ENCODE assay signal across 8 mouse cellular contexts in the genomic region with DNA sequence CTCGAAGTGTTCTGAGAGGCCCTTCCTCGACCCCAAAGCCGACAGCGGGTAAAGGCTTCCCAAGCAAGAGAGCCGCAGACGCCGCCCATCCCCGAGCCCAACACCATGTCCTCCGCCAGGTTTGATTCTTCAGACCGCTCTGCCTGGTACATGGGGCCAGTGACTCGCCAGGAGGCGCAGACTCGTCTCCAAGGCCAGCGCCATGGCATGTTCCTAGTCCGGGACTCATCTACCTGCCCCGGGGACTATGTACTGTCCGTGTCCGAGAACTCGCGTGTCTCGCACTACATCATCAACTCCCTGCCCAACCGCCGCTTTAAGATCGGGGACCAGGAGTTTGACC. TPM values are rescaled to one million over a fixed set of nuclear protein-coding genes. Genes with fewer than 3 reads are reported as not detected.
DNase-seq lines count a peak whose midpoint lies in the region; ATAC-seq lines count a peak whose summit lies in the region.

No protein-coding gene starts in this region.

- no peaks in the 10 kb centered on the region for H3K27me3 ChIP-seq in neural tube, embryonic 11.5 days (ENCODE audit: control insufficient read depth, insufficient read depth, low read length)
- H3K27me3 ChIP-seq in embryonic facial prominence, embryonic 14.5 days (replicated peaks; ENCODE audit: control insufficient read depth, insufficient read depth, low read length) = no peaks in the 10 kb centered on the region
- H3K27me3 ChIP-seq in hindbrain, embryonic 14.5 days (ENCODE audit: control insufficient read depth, insufficient read depth, low read length) = no peaks in the 10 kb centered on the region
- H3K27me3 ChIP-seq in limb, embryonic 10.5 days (ENCODE audit: low read depth, poor library complexity, severe bottlenecking) = no peaks in the 10 kb centered on the region
- H3K27me3 ChIP-seq in midbrain, embryonic 10.5 days (ENCODE audit: low read depth, poor library complexity, severe bottlenecking) = no peaks in the 10 kb centered on the region

- H3K36me3 ChIP-seq in neural tube, embryonic 11.5 days (ENCODE audit: control insufficient read depth, insufficient read depth, low read length) = peaks cover 2% of the 10 kb centered on the region; the same call in 1 of the 2 replicates
- H3K36me3 ChIP-seq in embryonic facial prominence, embryonic 14.5 days (ENCODE audit: control insufficient read depth, insufficient read depth, low read length) = peaks cover 23% of the 10 kb centered on the region
- H3K36me3 ChIP-seq in hindbrain, embryonic 14.5 days (replicated peaks; ENCODE audit: control insufficient read depth, insufficient read depth) = peaks cover 15% of the 10 kb centered on the region
- peaks cover 29% of the 10 kb centered on the region for H3K36me3 ChIP-seq in limb, embryonic 10.5 days
- H3K36me3 ChIP-seq in midbrain, embryonic 10.5 days = peaks cover 29% of the 10 kb centered on the region

- peaks cover 9% of the 10 kb centered on the region for H3K4me1 ChIP-seq in neural tube, embryonic 11.5 days (ENCODE audit: control insufficient read depth, insufficient read depth, low read length)
- H3K4me1 ChIP-seq in embryonic facial prominence, embryonic 14.5 days (ENCODE audit: control insufficient read depth, insufficient read depth, low read length) = peaks cover 18% of the 10 kb centered on the region
- peaks cover 32% of the 10 kb centered on the region for H3K4me1 ChIP-seq in hindbrain, embryonic 14.5 days (replicated peaks; ENCODE audit: control insufficient read depth, insufficient read depth, low read length)
- peaks cover 26% of the 10 kb centered on the region for H3K4me1 ChIP-seq in limb, embryonic 10.5 days
- H3K4me1 ChIP-seq in midbrain, embryonic 10.5 days = peaks cover 30% of the 10 kb centered on the region

- DNase-seq in neural tube, embryonic 11.5 days (ENCODE audit: low spot score) = no peak
- DNase-seq in neural tube, embryonic 10.5 days (ENCODE audit: extremely low spot score, low spot score) = no peak
- DNase-seq in adipocyte (ENCODE audit: low spot score) = peak; percentile 47
- DNase-seq in embryonic facial prominence, embryonic 14.5 days (ENCODE audit: low spot score) = peak; percentile 55
- DNase-seq in hindbrain, embryonic 14.5 days (ENCODE audit: low spot score) = peak; percentile 45
- no peak for DNase-seq in limb, embryonic 10.5 days (ENCODE audit: low spot score)
- DNase-seq in midbrain, embryonic 10.5 days (ENCODE audit: low spot score) = no peak
- DNase-seq in yolk sac, embryonic 10.5 days (ENCODE audit: low spot score) = peak; percentile 61

- peak overlapping the region; percentile 90 for H3K9ac ChIP-seq in neural tube, embryonic 11.5 days (ENCODE audit: low read length)
- peak overlapping the region; percentile 97 for H3K9ac ChIP-seq in embryonic facial prominence, embryonic 14.5 days (ENCODE audit: low read depth, low read length)
- peak overlapping the region; percentile 98 for H3K9ac ChIP-seq in hindbrain, embryonic 14.5 days

- ATAC-seq in neural tube, embryonic 11.5 days (ENCODE audit: insufficient read depth, low FRiP score, low TSS enrichment) = peak; percentile 48
- peak; percentile 35; the same call in 1 of the 2 replicates for ATAC-seq in embryonic facial prominence, embryonic 14.5 days (ENCODE audit: low read depth)
- ATAC-seq in hindbrain, embryonic 14.5 days (ENCODE audit: low FRiP score) = peak; percentile 57

- no peaks in the 10 kb centered on the region for H3K9me3 ChIP-seq in neural tube, embryonic 11.5 days (ENCODE audit: control insufficient read depth, low read length)
- no peaks in the 10 kb centered on the region for H3K9me3 ChIP-seq in embryonic facial prominence, embryonic 14.5 days (ENCODE audit: control insufficient read depth, low read length)
- H3K9me3 ChIP-seq in hindbrain, embryonic 14.5 days (ENCODE audit: control insufficient read depth, low read length) = no peaks in the 10 kb centered on the region
- H3K9me3 ChIP-seq in limb, embryonic 10.5 days (replicated peaks) = no peaks in the 10 kb centered on the region
- H3K9me3 ChIP-seq in midbrain, embryonic 10.5 days (replicated peaks) = no peaks in the 10 kb centered on the region; the same call in 1 of the 2 replicates

- H3K4me3 ChIP-seq in neural tube, embryonic 11.5 days (ENCODE audit: low read depth, low read length) = peak overlapping the region; percentile 90
- H3K4me3 ChIP-seq in embryonic facial prominence, embryonic 14.5 days (ENCODE audit: low read depth, low read length) = peak overlapping the region; percentile 100
- peak overlapping the region; percentile 98 for H3K4me3 ChIP-seq in hindbrain, embryonic 14.5 days (replicated peaks; ENCODE audit: low read length)
- H3K4me3 ChIP-seq in limb, embryonic 10.5 days = peak overlapping the region; percentile 97
- peak overlapping the region; percentile 94 for H3K4me3 ChIP-seq in midbrain, embryonic 10.5 days

- H3K27ac ChIP-seq in neural tube, embryonic 11.5 days (ENCODE audit: low read depth, low read length) = peak overlapping the region; percentile 84
- peak overlapping the region; percentile 96 for H3K27ac ChIP-seq in embryonic facial prominence, embryonic 14.5 days (replicated peaks; ENCODE audit: low read depth, low read length)
- peak overlapping the region; percentile 96 for H3K27ac ChIP-seq in hindbrain, embryonic 14.5 days
- H3K27ac ChIP-seq in limb, embryonic 10.5 days = peak overlapping the region; percentile 96
- peak overlapping the region; percentile 97 for H3K27ac ChIP-seq in midbrain, embryonic 10.5 days (replicated peaks)

- H3K4me2 ChIP-seq in neural tube, embryonic 11.5 days (ENCODE audit: low read depth) = peak overlapping the region; percentile 84
- peak overlapping the region; percentile 91 for H3K4me2 ChIP-seq in embryonic facial prominence, embryonic 14.5 days (ENCODE audit: low read depth, low read length)
- peak overlapping the region; percentile 98 for H3K4me2 ChIP-seq in hindbrain, embryonic 14.5 days (replicated peaks)

- WGBS in neural tube, embryonic 11.5 days = 0% methylated on average over 24 of the region's 24 CpGs
- WGBS in embryonic facial prominence, embryonic 14.5 days = 0% methylated on average over 21 of the region's 24 CpGs
- WGBS in hindbrain, embryonic 14.5 days = under 1% methylated on average over 24 of the region's 24 CpGs
- under 1% methylated on average over 24 of the region's 24 CpGs for WGBS in limb, embryonic 10.5 days
- WGBS in midbrain, embryonic 10.5 days = under 1% methylated on average over 24 of the region's 24 CpGs

RNA-seq across cellular contexts. Expression of gene Crkl, which starts 0.6 kb away (rescaled TPM):
- 86.5 and 93.8 TPM in 2 replicates for polyA plus RNA-seq in neural tube, embryonic 11.5 days (2014; fragmentation: Nextera tagmentation; extraction: Ambion mirVana)
- polyA plus RNA-seq in embryonic facial prominence, embryonic 14.5 days (2014; fragmentation: Nextera tagmentation; extraction: Ambion mirVana) = 59.9 and 63.8 TPM in 2 replicates
- polyA plus RNA-seq in hindbrain, embryonic 14.5 days (2014; fragmentation: Nextera tagmentation; extraction: Ambion mirVana) = 65.0 and 78.5 TPM in 2 replicates
- 83.6 and 84.0 TPM in 2 replicates for polyA plus RNA-seq in limb, embryonic 10.5 days (2016; fragmentation: Nextera tagmentation; extraction: Ambion mirVana)
- polyA plus RNA-seq in midbrain, embryonic 10.5 days (2016; fragmentation: Nextera tagmentation; extraction: Ambion mirVana) = 69.2 and 71.6 TPM in 2 replicates

RNA-seq across cellular contexts. Expression of gene Aifm3, which starts 37.1 kb away (rescaled TPM):
- polyA plus RNA-seq in neural tube, embryonic 11.5 days (2014; fragmentation: Nextera tagmentation; extraction: Ambion mirVana) = 0.77 and 0.88 TPM in 2 replicates
- 2.4 and 4.9 TPM in 2 replicates for polyA plus RNA-seq in embryonic facial prominence, embryonic 14.5 days (2014; fragmentation: Nextera tagmentation; extraction: Ambion mirVana)
- 5.9 and 6.4 TPM in 2 replicates for polyA plus RNA-seq in hindbrain, embryonic 14.5 days (2014; fragmentation: Nextera tagmentation; extraction: Ambion mirVana)
- 0.85 and 1.2 TPM in 2 replicates for polyA plus RNA-seq in limb, embryonic 10.5 days (2016; fragmentation: Nextera tagmentation; extraction: Ambion mirVana)
- polyA plus RNA-seq in midbrain, embryonic 10.5 days (2016; fragmentation: Nextera tagmentation; extraction: Ambion mirVana) = 2.6 and 3.5 TPM in 2 replicates

RNA-seq across cellular contexts. Expression of gene Pi4ka, which starts 46.2 kb away (rescaled TPM):
- 42.8 and 51.2 TPM in 2 replicates for polyA plus RNA-seq in neural tube, embryonic 11.5 days (2014; fragmentation: Nextera tagmentation; extraction: Ambion mirVana)
- polyA plus RNA-seq in embryonic facial prominence, embryonic 14.5 days (2014; fragmentation: Nextera tagmentation; extraction: Ambion mirVana) = 29.9 and 30.7 TPM in 2 replicates
- 70.9 and 74.0 TPM in 2 replicates for polyA plus RNA-seq in hindbrain, embryonic 14.5 days (2014; fragmentation: Nextera tagmentation; extraction: Ambion mirVana)
- polyA plus RNA-seq in limb, embryonic 10.5 days (2016; fragmentation: Nextera tagmentation; extraction: Ambion mirVana) = 30.1 and 37.6 TPM in 2 replicates
- 34.3 and 43.9 TPM in 2 replicates for polyA plus RNA-seq in midbrain, embryonic 10.5 days (2016; fragmentation: Nextera tagmentation; extraction: Ambion mirVana)

RNA-seq across cellular contexts. Expression of gene Snap29, which starts 46.6 kb away (rescaled TPM):
- 7.3 and 7.7 TPM in 2 replicates for polyA plus RNA-seq in neural tube, embryonic 11.5 days (2014; fragmentation: Nextera tagmentation; extraction: Ambion mirVana)
- polyA plus RNA-seq in embryonic facial prominence, embryonic 14.5 days (2014; fragmentation: Nextera tagmentation; extraction: Ambion mirVana) = 7.3 and 7.6 TPM in 2 replicates
- 10.3 and 10.8 TPM in 2 replicates for polyA plus RNA-seq in hindbrain, embryonic 14.5 days (2014; fragmentation: Nextera tagmentation; extraction: Ambion mirVana)
- 8.5 and 11.7 TPM in 2 replicates for polyA plus RNA-seq in limb, embryonic 10.5 days (2016; fragmentation: Nextera tagmentation; extraction: Ambion mirVana)
- polyA plus RNA-seq in midbrain, embryonic 10.5 days (2016; fragmentation: Nextera tagmentation; extraction: Ambion mirVana) = 11.3 and 13.7 TPM in 2 replicates

RNA-seq across cellular contexts. Expression of gene Lztr1, which starts 56.1 kb away (rescaled TPM):
- 87.4 and 92.7 TPM in 2 replicates for polyA plus RNA-seq in neural tube, embryonic 11.5 days (2014; fragmentation: Nextera tagmentation; extraction: Ambion mirVana)
- 70.4 and 77.2 TPM in 2 replicates for polyA plus RNA-seq in embryonic facial prominence, embryonic 14.5 days (2014; fragmentation: Nextera tagmentation; extraction: Ambion mirVana)
- polyA plus RNA-seq in hindbrain, embryonic 14.5 days (2014; fragmentation: Nextera tagmentation; extraction: Ambion mirVana) = 112 and 117 TPM in 2 replicates
- 78.2 and 89.8 TPM in 2 replicates for polyA plus RNA-seq in limb, embryonic 10.5 days (2016; fragmentation: Nextera tagmentation; extraction: Ambion mirVana)
- polyA plus RNA-seq in midbrain, embryonic 10.5 days (2016; fragmentation: Nextera tagmentation; extraction: Ambion mirVana) = 87.3 and 101 TPM in 2 replicates

Comparison
In these comparisons a context has a peak if more than half of its experiments do, and no peak if none do; other contexts are left out.
1. DNase-seq: peak in adipocyte (single experiment), embryonic facial prominence, embryonic 14.5 days (single experiment), hindbrain, embryonic 14.5 days (single experiment) and yolk sac, embryonic 10.5 days (single experiment); none in neural tube, embryonic 11.5 days (single experiment), neural tube, embryonic 10.5 days (single experiment), limb, embryonic 10.5 days (single experiment) and midbrain, embryonic 10.5 days (single experiment).
2. Peak in every context shown above with its lines, with median percentiles within 50 percentile points of each other: ATAC-seq, H3K27ac ChIP-seq, H3K4me2 ChIP-seq, H3K4me3 ChIP-seq and H3K9ac ChIP-seq.